Mouse (Mus musculus): ENCODE results near the gene Sct.

Sct gene

GRCm38 (mm10) chr7:141265739-141266561 is 13.0 kb downstream of the Sct start, which contains the start of gene Irf7:
TSS of gene Irf7 (minus strand) at chr7:141266481.
- TF ChIP-seq GATA4 (IDR thresholded peaks at IDR 0.05; ENCODE audit: insufficient replicate concordance, low read length) = no peak

GRCm38 (mm10) chr7:141265411-141265738 is 13.6 kb downstream of the Sct start:
- no peak for TF ChIP-seq GATA4 (IDR thresholded peaks at IDR 0.05; ENCODE audit: insufficient replicate concordance, low read length)

- TF ChIP-seq GATA4 (IDR thresholded peaks at IDR 0.05; ENCODE audit: insufficient replicate concordance, low read length) = no peak
Observed at GRCm38 (mm10) chr7:141264761-141265410, 14.0 kb downstream of the Sct start.

GRCm38 (mm10) chr7:141264041-141264700 is 14.8 kb downstream of the Sct start:
- TF ChIP-seq GATA4 (IDR thresholded peaks at IDR 0.05; ENCODE audit: insufficient replicate concordance, low read length) = no peak

GRCm38 (mm10) chr7:141263640-141264039 is 15.3 kb downstream of the Sct start:
- no peak for TF ChIP-seq GATA4 (IDR thresholded peaks at IDR 0.05; ENCODE audit: insufficient replicate concordance, low read length)

DNA sequence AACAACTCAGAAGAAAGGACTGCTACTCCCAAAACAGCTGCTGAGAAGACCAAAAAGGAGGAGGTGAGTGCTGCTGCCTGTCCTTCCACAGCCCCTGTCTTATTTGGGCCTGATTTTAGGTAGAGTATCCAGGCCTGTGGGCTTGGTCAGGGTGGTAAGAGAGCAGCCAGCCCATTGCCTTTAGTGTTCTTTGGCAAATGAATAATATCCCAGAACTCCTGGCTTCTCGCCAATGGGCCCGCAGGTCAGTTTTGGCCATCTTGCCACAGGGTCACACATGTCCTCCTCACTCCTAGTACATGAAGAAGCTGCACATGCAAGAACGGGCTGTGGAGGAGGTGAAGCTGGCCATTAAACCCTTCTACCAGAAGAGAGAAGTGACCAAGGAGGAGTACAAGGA is 17.5 kb downstream of the Sct start:
- no peak for TF ChIP-seq GATA4 (IDR thresholded peaks at IDR 0.05; ENCODE audit: insufficient replicate concordance, low read length)

DNA sequence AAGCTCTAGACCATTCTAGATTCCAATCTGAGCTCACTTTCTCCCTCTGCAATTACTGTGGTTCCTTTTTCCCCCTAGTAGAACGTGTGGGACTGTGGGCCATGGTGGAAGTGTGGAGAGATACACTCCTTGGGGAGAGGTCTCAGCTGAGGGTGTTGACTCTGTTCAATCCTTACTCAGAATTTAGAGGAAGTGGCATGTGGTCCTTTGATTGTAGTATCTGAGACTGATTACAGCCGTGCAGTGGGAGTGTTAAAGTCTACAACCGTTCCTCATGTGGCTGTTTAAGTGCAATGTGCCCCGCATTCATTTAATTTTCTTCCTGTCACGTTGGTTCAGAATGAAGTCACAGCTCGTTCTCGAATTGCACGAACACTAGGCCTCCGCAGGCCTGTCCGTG is 22.8 kb downstream of the Sct start:
- TF ChIP-seq GATA4 (IDR thresholded peaks at IDR 0.05; ENCODE audit: insufficient replicate concordance, low read length) = no peak

DNA sequence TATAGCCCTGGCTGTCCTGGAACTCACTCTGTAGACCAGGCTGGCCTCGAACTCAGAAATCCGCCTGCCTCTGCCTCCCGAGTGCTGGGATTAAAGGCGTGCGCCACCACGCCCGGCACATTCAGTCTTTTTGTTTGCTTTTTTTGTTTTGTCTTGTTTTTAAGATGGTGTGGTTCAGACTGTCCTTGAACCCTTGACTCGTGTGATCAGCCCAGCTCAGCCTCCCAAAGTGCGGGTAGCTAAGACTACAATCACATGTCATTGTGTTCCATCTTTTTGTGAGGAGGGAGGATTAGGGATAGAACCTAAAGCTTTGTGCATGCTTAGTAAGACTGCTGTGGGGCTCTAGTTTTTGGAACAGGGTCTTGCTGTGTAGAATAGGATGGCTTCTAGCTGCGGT is 47.4 kb downstream of the Sct start:
- TF ChIP-seq GATA4 (IDR thresholded peaks at IDR 0.05; ENCODE audit: insufficient replicate concordance, low read length) = no peak

- TF ChIP-seq GATA4 (IDR thresholded peaks at IDR 0.05; ENCODE audit: insufficient replicate concordance, low read length) = no peak
Observed at GRCm38 (mm10) chr7:141231111-141231510, 47.8 kb downstream of the Sct start.

- no peak for TF ChIP-seq GATA4 (IDR thresholded peaks at IDR 0.05; ENCODE audit: insufficient replicate concordance, low read length)
Observed at GRCm38 (mm10) chr7:141230570-141230969, 48.4 kb downstream of the Sct start.

- TF ChIP-seq GATA4 (IDR thresholded peaks at IDR 0.05; ENCODE audit: insufficient replicate concordance, low read length) = no peak
Observed at GRCm38 (mm10) chr7:141229702-141230101, 49.2 kb downstream of the Sct start.
